Mouse (Mus musculus) heart, embryonic 11.5 days (tissue): ENCODE results near the gene Tbc1d14. TPM values are rescaled to one million over a fixed set of nuclear protein-coding genes. Genes with fewer than 3 reads are reported as not detected.

Experiments used
- ATAC-seq: fragments of 200-750 bp; cut with Nextera tagmentation; replicated peaks from 2 replicates; pipeline ENCODE4 v1.8.0; 2017; ENCODE audit warnings: moderate library complexity; ENCODE audit not compliant: insufficient number of reproducible peaks, low FRiP score, low TSS enrichment
- H3K27ac ChIP-seq: fragments of 300-500 bp; sonication (generic); 2 replicates; pipeline ENCODE4 v1.5.1; 2014; ENCODE audit warnings: mild to moderate bottlenecking, low read depth, low read length
- H3K27me3 ChIP-seq: fragments of 300-500 bp; sonication (generic); 2 replicates; pipeline ENCODE4 v1.6.1; 2014; ENCODE audit warnings: mild to moderate bottlenecking, low read length, mixed read lengths; ENCODE audit not compliant: control insufficient read depth, insufficient read depth
- H3K36me3 ChIP-seq: fragments of 300-500 bp; sonication (generic); 2 replicates; pipeline ENCODE4 v1.6.1; 2014; ENCODE audit warnings: mild to moderate bottlenecking, low read length, moderate library complexity, mixed read lengths; ENCODE audit not compliant: control insufficient read depth, insufficient read depth
- H3K4me1 ChIP-seq: fragments of 300-500 bp; sonication (generic); 2 replicates; pipeline ENCODE4 v1.6.1; 2014; ENCODE audit warnings: low read length; ENCODE audit not compliant: control insufficient read depth, insufficient read depth
- H3K4me2 ChIP-seq: fragments of 300-500 bp; sonication (generic); 2 replicates; pipeline ENCODE4 v1.6.1; 2014; ENCODE audit warnings: mild to moderate bottlenecking, moderate library complexity
- H3K4me3 ChIP-seq: fragments of 300-500 bp; sonication (generic); 2 replicates; pipeline ENCODE4 v1.5.1; 2014; ENCODE audit warnings: low read depth, low read length
- H3K9ac ChIP-seq: fragments of 300-500 bp; sonication (generic); 2 replicates; pipeline ENCODE4 v1.6.1; 2014; ENCODE audit warnings: mild to moderate bottlenecking, low read depth, low read length, moderate library complexity
- H3K9me3 ChIP-seq: fragments of 300-500 bp; sonication (generic); replicated peaks from 2 replicates; pipeline ENCODE4 v1.6.1; 2016; ENCODE audit warnings: low read length; ENCODE audit not compliant: control insufficient read depth
- WGBS: fragments of 180-500 bp; shearing (Covaris S2); extraction: QIAGEN DNeasy Blood & Tissue Kit; methylation state at CpG from one replicate; pipeline ENCODE4 v1.1.7; 2014; ENCODE audit not compliant: insufficient replicate concordance; 5-methylcytosine and 5-hydroxymethylcytosine counted together
- polyA plus RNA-seq: library from polyadenylated mRNA; unstranded; fragments of >200 nt; fragmentation: Nextera tagmentation; extraction: Ambion mirVana; gene quantifications from 2 replicates; pipeline ENCODE4 v1.2.1, GENCODE M21; 2014

Gene Tbc1d14
- polyA plus RNA-seq, 1 experiment from 2014 or later: 19.8 TPM

DNA sequence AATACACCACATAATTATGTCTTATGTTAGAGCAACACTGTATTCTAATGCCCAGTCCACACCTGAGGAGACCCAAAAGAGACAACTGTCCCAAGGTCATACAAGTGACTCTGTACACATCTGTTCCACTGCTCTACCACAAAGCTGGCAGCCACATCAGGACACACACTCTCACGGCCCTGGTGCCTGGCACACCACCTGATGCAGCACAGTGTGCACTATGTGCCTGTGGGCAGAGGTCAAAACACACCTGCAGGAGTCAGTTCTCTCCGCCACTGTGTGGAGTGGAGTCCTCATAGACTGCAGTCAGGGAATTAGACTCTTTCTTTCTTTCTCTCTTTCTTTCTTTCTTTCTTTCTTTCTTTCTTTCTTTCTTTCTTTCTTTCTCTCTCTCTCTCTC lies 52.1 kb downstream of the Tbc1d14 start:
- Histone ChIP-seq H3K9ac (no peak overlapping the region), H3K4me2 (no peak overlapping the region), H3K4me1 (no peaks in the 10 kb centered on the region), H3K27ac (no peak overlapping the region), H3K36me3 (no peaks in the 10 kb centered on the region), H3K27me3 (no peaks in the 10 kb centered on the region), H3K9me3 (no peaks in the 10 kb centered on the region), H3K4me3 (no peak overlapping the region)
- 82% methylated on average over 2 of the region's 2 CpGs for WGBS
- ATAC-seq: no peak

DNA sequence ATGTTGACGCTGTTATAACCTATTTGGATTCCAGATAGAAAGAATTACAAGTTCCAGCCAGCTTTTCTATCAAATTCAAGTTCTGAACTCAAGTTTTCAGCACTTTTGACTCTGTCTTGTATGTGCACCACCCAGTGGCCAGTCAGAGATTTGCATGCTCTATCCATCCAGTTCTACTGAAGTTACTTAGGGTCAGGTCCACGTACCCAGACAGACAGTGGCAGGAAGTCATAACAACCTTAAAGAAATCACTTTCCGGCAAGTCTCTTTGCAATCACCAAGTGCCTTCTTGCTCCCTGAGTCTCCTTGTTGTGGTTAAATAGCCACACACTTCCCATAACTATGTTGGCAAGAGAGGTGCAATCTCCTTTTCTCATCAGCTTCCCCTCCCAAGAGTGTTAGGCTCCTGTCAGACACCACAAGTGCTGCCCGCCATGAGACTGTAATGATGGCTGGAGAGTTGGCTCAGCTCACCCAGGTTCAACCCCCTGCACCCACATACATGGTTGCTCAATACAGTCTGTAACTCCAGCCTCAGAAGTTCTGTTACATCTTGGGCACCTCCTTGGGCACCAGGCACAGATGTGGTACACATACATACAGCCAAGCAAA lies 54.4 kb downstream of the Tbc1d14 start:
- Histone ChIP-seq H3K36me3 (no peaks in the 10 kb centered on the region), H3K4me3 (no peak overlapping the region), H3K27me3 (no peaks in the 10 kb centered on the region), H3K9ac (no peak overlapping the region), H3K4me2 (no peak overlapping the region), H3K9me3 (no peaks in the 10 kb centered on the region), H3K4me1 (0 out of 2 replicates have a peak, but pooled peaks cover 2% of the 10 kb centered on the region), H3K27ac (no peak overlapping the region)
- no peak for ATAC-seq
- WGBS: 27% methylated on average over 4 of the region's 4 CpGs

DNA sequence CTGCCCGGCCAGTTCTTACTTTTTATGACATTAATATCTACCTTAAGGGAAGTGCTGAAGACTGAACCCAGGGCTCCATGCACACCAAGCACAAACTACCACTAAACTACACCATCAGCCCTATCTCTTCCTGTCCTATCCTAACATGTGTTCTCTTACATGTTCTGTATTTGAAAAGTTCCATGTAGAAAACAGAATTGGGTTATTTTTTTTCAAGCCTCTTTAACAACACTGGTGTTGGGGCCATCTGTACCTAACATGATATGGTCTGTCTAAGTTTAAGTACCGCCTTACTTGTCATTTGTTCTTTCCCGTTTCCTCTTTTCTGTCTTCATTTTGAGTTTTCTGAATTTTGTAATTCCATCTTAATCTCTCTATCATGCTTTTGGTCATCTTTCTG lies 56.7 kb downstream of the Tbc1d14 start:
- 85% methylated on average over 3 of the region's 3 CpGs for WGBS
- no peak for ATAC-seq
- H3K4me3 ChIP-seq: no peak overlapping the region
- no peaks in the 10 kb centered on the region for H3K36me3 ChIP-seq
- H3K9ac ChIP-seq: no peak overlapping the region
- H3K4me1 ChIP-seq: 0 out of 2 replicates have a peak, but pooled peaks cover 2% of the 10 kb centered on the region
- no peak overlapping the region for H3K4me2 ChIP-seq
- no peak overlapping the region for H3K27ac ChIP-seq
- H3K27me3 ChIP-seq: no peaks in the 10 kb centered on the region
- H3K9me3 ChIP-seq: no peaks in the 10 kb centered on the region

DNA sequence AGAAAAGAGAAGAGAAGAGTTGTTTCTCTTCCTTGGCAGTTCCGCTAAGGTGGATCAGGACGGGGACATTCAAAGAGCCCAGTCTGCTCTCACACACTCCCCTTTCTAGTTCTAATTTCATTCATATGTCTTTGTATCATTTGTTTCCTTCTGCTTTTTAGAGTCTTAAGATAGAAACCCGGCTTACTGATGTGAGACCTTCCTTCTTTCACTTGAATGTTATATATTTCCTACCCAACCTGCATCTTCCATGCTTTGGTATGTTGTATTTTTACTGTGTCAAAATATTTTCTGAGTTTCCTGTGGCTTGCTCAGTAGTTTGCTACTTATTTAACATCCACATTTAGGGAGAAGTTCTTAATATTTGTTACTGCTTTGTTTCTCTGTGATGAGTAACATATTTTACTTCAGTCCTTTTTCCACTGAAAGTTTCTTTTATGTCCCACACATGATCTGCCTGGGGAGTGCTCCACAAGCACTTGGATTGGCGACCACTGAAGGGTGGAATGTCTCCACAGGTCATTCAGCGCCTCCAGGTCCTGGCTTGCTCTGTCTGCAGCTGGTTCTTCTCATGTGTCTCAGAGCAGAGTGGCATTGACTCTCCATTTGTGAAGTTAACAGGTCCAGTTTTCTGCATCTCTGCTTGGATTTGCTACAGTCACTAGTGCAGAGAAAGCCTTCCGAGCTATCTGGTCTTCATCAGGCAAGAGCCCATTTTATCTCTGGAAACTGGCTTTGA lies 57.5 kb downstream of the Tbc1d14 start:
- H3K9ac ChIP-seq: no peak overlapping the region
- no peak overlapping the region for H3K4me2 ChIP-seq
- H3K36me3 ChIP-seq: no peaks in the 10 kb centered on the region
- no peak for ATAC-seq
- WGBS: 72% methylated on average over 6 of the region's 6 CpGs
- no peak overlapping the region for H3K4me3 ChIP-seq
- no peaks in the 10 kb centered on the region for H3K27me3 ChIP-seq
- H3K9me3 ChIP-seq: no peaks in the 10 kb centered on the region
- 0 out of 2 replicates have a peak, but pooled peaks cover 2% of the 10 kb centered on the region for H3K4me1 ChIP-seq
- no peak overlapping the region for H3K27ac ChIP-seq

GRCm38 (mm10) chr5:36534455-36535030 lies 58.5 kb downstream of the Tbc1d14 start:
- H3K4me3 ChIP-seq: no peak overlapping the region
- no peaks in the 10 kb centered on the region for H3K36me3 ChIP-seq
- H3K27me3 ChIP-seq: no peaks in the 10 kb centered on the region
- ATAC-seq: no peak
- H3K9ac ChIP-seq: no peak overlapping the region
- WGBS: 31% methylated on average over 6 of the region's 6 CpGs
- no peaks in the 10 kb centered on the region for H3K9me3 ChIP-seq
- H3K27ac ChIP-seq: no peak overlapping the region
- H3K4me2 ChIP-seq: no peak overlapping the region
- H3K4me1 ChIP-seq: peaks cover 7% of the 10 kb centered on the region

- peaks cover 17% of the 10 kb centered on the region for H3K4me1 ChIP-seq
- WGBS: under 1% methylated on average over 28 of the region's 28 CpGs
- peak overlapping the region; percentile 82 for H3K4me2 ChIP-seq
- peak overlapping the region; percentile 76 for H3K9ac ChIP-seq
- peak overlapping the region; percentile 79 for H3K4me3 ChIP-seq
- H3K27me3 ChIP-seq: no peaks in the 10 kb centered on the region
- no peaks in the 10 kb centered on the region for H3K9me3 ChIP-seq
- H3K36me3 ChIP-seq: no peaks in the 10 kb centered on the region
- peak; percentile 89 for ATAC-seq
- H3K27ac ChIP-seq: peak overlapping the region; percentile 25; the same call in 1 of the 2 replicates
Observed at GRCm38 (mm10) chr5:36530129-36530751, 62.8 kb downstream of the Tbc1d14 start.

GRCm38 (mm10) chr5:36529698-36530097 lies 63.4 kb downstream of the Tbc1d14 start:
- peaks cover 17% of the 10 kb centered on the region for H3K4me1 ChIP-seq
- H3K9ac ChIP-seq: peak overlapping the region; percentile 76
- no peaks in the 10 kb centered on the region for H3K27me3 ChIP-seq
- no peaks in the 10 kb centered on the region for H3K9me3 ChIP-seq
- H3K36me3 ChIP-seq: no peaks in the 10 kb centered on the region
- peak overlapping the region; percentile 82 for H3K4me2 ChIP-seq
- ATAC-seq: no peak
- no peak overlapping the region for H3K27ac ChIP-seq
- peak overlapping the region; percentile 79 for H3K4me3 ChIP-seq
- 9% methylated on average over 5 of the region's 5 CpGs for WGBS

DNA sequence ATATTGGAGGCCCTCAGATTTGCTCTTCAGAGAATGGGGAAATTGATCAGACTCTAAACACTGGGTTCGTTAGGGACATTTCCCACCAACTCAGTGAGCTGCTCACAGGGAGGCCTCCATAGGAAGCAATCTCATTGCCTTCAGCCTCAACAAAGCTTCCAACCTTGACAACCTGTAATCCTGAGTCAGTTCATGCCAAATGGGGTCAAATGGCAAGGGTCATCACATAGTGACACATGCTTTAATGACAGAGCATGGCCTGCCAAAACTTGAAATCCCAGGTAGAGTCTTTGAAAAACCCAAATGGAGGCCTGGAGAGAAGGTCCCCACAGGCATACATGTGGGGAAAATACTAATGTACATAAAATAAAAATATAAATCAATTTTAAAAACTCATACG lies 66.2 kb downstream of the Tbc1d14 start:
- H3K27ac ChIP-seq: no peak overlapping the region
- no peak overlapping the region for H3K4me2 ChIP-seq
- ATAC-seq: no peak
- no peaks in the 10 kb centered on the region for H3K27me3 ChIP-seq
- peaks cover 20% of the 10 kb centered on the region for H3K4me1 ChIP-seq
- 84% methylated on average over 2 of the region's 2 CpGs for WGBS
- no peaks in the 10 kb centered on the region for H3K9me3 ChIP-seq
- no peak overlapping the region for H3K4me3 ChIP-seq
- 0 out of 2 replicates have a peak, but pooled peaks cover 3% of the 10 kb centered on the region for H3K36me3 ChIP-seq
- H3K9ac ChIP-seq: no peak overlapping the region
